Mouse (Mus musculus): Measurements from ENCODE around the gene Ntn5. TPM values are rescaled to one million over a fixed set of nuclear protein-coding genes. Genes with fewer than 3 reads are reported as not detected.

Ntn5 gene
- polyA plus RNA-seq (2015; fragmentation: Nextera tagmentation; extraction: Ambion mirVana): 0.70 and 1.0 TPM in 2 replicates

DNA sequence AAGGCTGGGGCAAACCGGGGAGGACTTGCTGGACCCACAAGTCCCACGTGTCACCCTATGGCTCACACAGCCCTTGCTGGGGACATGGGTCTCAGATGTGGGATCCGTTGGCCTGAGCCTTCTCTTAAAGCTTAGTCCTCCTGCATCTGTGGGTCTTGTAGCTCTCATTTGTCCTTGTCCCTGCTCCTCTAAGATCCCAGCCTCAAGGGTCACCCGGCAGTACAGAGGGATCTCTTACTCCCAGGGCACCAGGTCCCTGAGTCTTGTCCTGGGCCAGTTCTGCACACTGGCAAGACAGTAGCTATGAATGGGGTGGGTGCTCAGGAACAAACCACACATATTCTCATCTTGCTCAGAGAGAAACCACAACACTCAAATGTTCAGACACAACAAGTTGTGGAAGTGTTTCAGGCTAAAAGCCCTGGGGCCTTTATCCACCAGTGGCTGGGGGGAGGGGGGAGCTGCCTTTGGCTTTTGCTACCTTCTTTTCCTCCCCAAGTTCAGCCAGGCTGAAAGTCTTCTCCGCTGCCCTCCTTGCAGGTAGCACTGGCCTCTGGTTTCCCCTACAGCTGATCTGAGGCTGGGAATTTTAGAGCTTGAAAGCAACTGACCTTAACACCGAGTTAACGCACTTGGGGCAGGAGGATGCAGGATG is at the start of gene Ntn5:
Gene Ntn5 (plus strand): TSS at position 627 of the 655 bp plus-strand sequence.
- no peak within 1 kb of the TSS for H3K27ac ChIP-seq
- H3K4me1 ChIP-seq: peaks cover 37% of the 10 kb centered on the region
- no peaks in the 10 kb centered on the region for H3K27me3 ChIP-seq (replicated peaks)
- WGBS: 76% methylated on average over 7 of the region's 7 CpGs
- no peak within 1 kb of the TSS for H3K4me3 ChIP-seq (replicated peaks)
- no peak for ATAC-seq (ENCODE audit: insufficient read depth, low FRiP score, low read depth)
- H3K4me2 ChIP-seq: no peak within 1 kb of the TSS
- H3K9me3 ChIP-seq: no peaks in the 10 kb centered on the region
- no peaks in the 10 kb centered on the region for H3K36me3 ChIP-seq
- no peak within 1 kb of the TSS for H3K9ac ChIP-seq

GRCm38 (mm10) chr7:45634946-45635681 is 48.7 kb upstream of the Ntn5 start:
- 89% methylated on average over 11 of the region's 11 CpGs for WGBS
- Histone ChIP-seq H3K27ac (peak overlapping the region; percentile 59), H3K27me3 (replicated peaks) (no peaks in the 10 kb centered on the region; the same call in 1 of the 2 replicates), H3K4me3 (replicated peaks) (no peak overlapping the region), H3K4me2 (no peak overlapping the region), H3K9me3 (no peaks in the 10 kb centered on the region), H3K36me3 (0 out of 2 replicates have a peak, but pooled peaks cover 7% of the 10 kb centered on the region), H3K4me1 (peaks cover 24% of the 10 kb centered on the region), H3K9ac (no peak overlapping the region)
- ATAC-seq (ENCODE audit: insufficient read depth, low FRiP score, low read depth): no peak

- Histone ChIP-seq H3K9me3 (no peaks in the 10 kb centered on the region), H3K4me3 (replicated peaks) (no peak overlapping the region), H3K27ac (peak overlapping the region; percentile 59), H3K9ac (no peak overlapping the region), H3K36me3 (0 out of 2 replicates have a peak, but pooled peaks cover 7% of the 10 kb centered on the region), H3K4me2 (no peak overlapping the region), H3K4me1 (peaks cover 29% of the 10 kb centered on the region), H3K27me3 (replicated peaks) (no peaks in the 10 kb centered on the region; the same call in 1 of the 2 replicates)
- 73% methylated on average over 15 of the region's 15 CpGs for WGBS
- no peak for ATAC-seq (ENCODE audit: insufficient read depth, low FRiP score, low read depth)
Observed at GRCm38 (mm10) chr7:45635711-45636688, 47.8 kb upstream of the Ntn5 start.

GRCm38 (mm10) chr7:45637710-45638109 is 46.1 kb upstream of the Ntn5 start:
- Histone ChIP-seq H3K9me3 (no peaks in the 10 kb centered on the region), H3K36me3 (0 out of 2 replicates have a peak, but pooled peaks cover 7% of the 10 kb centered on the region), H3K4me2 (peak overlapping the region; percentile 52), H3K27me3 (replicated peaks) (no peaks in the 10 kb centered on the region; the same call in 1 of the 2 replicates), H3K4me1 (peaks cover 37% of the 10 kb centered on the region), H3K4me3 (replicated peaks) (no peak overlapping the region), H3K9ac (no peak overlapping the region), H3K27ac (no peak overlapping the region)
- WGBS: 92% methylated on average over 6 of the region's 6 CpGs
- ATAC-seq (ENCODE audit: insufficient read depth, low FRiP score, low read depth): no peak

- Histone ChIP-seq H3K36me3 (0 out of 2 replicates have a peak, but pooled peaks cover 7% of the 10 kb centered on the region), H3K9ac (no peak overlapping the region), H3K4me2 (peak overlapping the region; percentile 52), H3K27me3 (replicated peaks) (no peaks in the 10 kb centered on the region), H3K4me1 (peaks cover 40% of the 10 kb centered on the region), H3K27ac (no peak overlapping the region), H3K4me3 (replicated peaks) (peak overlapping the region; percentile 25), H3K9me3 (no peaks in the 10 kb centered on the region)
- WGBS: 26% methylated on average over 29 of the region's 29 CpGs
- ATAC-seq (ENCODE audit: insufficient read depth, low FRiP score, low read depth): peak; percentile 86
Observed at GRCm38 (mm10) chr7:45638623-45639401, 45.0 kb upstream of the Ntn5 start.

GRCm38 (mm10) chr7:45639561-45640027 is 44.2 kb upstream of the Ntn5 start, which contains the start of gene Mamstr:
Gene Mamstr (plus strand): TSS chr7:45639977.
- ATAC-seq (ENCODE audit: insufficient read depth, low FRiP score, low read depth): no peak
- no peak within 1 kb of the TSS for H3K4me3 ChIP-seq (replicated peaks)
- no peaks in the 10 kb centered on the region for H3K9me3 ChIP-seq
- H3K4me1 ChIP-seq: peaks cover 45% of the 10 kb centered on the region
- 34% methylated on average over 19 of the region's 19 CpGs for WGBS
- H3K27me3 ChIP-seq (replicated peaks): no peaks in the 10 kb centered on the region
- peak within 1 kb of the TSS; percentile 52; the same call in 1 of the 2 replicates for H3K4me2 ChIP-seq
- no peak within 1 kb of the TSS for H3K9ac ChIP-seq
- H3K27ac ChIP-seq: 0 out of 2 replicates have a peak within 1 kb of the TSS, but pooled peaks have one; percentile 88
- H3K36me3 ChIP-seq: 0 out of 2 replicates have a peak, but pooled peaks cover 7% of the 10 kb centered on the region

DNA sequence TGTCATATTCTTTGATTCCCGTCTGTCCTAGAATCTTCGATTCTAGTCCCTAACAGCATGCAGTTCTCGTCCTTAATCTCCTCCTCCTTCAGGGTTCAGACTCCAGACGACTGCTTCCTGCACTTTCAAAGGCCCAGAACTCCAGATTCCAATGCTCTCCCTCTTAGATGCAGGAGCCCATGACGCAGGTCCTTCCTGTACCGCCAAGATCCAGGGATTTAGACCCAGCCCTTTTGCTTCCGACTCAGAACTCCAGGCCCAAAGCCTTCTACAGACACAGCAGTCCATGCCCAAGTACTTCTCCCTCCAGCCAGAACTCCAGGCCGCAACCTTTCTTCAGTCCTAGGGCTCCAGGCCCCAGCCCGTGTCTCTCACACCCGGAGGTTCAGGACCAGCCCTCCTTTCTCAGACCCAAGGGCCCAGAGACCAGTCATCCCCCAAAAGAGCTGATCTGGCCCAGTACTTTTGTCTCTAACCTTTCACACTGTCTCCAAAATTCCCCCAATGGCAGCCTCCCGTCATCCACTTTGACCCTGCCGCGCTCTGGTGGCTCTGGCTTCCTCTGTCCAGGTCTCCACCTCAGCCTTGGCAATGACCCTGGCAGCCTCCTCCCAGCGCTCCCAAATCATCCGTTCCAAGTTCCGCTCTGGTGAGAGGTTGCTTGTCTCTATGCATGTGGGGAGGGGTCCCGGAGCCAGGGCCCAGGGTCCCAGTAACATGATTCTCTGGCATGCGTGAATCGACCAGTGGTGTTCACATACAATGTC is 43.4 kb upstream of the Ntn5 start:
- Histone ChIP-seq H3K4me3 (replicated peaks) (no peak overlapping the region), H3K9ac (no peak overlapping the region), H3K4me1 (peaks cover 42% of the 10 kb centered on the region), H3K27ac (no peak overlapping the region), H3K36me3 (0 out of 2 replicates have a peak, but pooled peaks cover 7% of the 10 kb centered on the region), H3K27me3 (replicated peaks) (no peaks in the 10 kb centered on the region), H3K4me2 (no peak overlapping the region), H3K9me3 (no peaks in the 10 kb centered on the region)
- no peak for ATAC-seq (ENCODE audit: insufficient read depth, low FRiP score, low read depth)
- WGBS: 80% methylated on average over 19 of the region's 19 CpGs

- Histone ChIP-seq H3K9me3 (no peaks in the 10 kb centered on the region), H3K36me3 (0 out of 2 replicates have a peak, but pooled peaks cover 3% of the 10 kb centered on the region), H3K27me3 (replicated peaks) (no peaks in the 10 kb centered on the region), H3K4me1 (peaks cover 42% of the 10 kb centered on the region), H3K4me2 (peak overlapping the region; percentile 83), H3K4me3 (replicated peaks) (peak overlapping the region; percentile 47), H3K27ac (peak overlapping the region; percentile 88; the same call in 1 of the 2 replicates), H3K9ac (no peak overlapping the region)
- 43% methylated on average over 17 of the region's 17 CpGs for WGBS
- ATAC-seq (ENCODE audit: insufficient read depth, low FRiP score, low read depth): no peak
Observed at GRCm38 (mm10) chr7:45641391-45642040, 42.3 kb upstream of the Ntn5 start.

DNA sequence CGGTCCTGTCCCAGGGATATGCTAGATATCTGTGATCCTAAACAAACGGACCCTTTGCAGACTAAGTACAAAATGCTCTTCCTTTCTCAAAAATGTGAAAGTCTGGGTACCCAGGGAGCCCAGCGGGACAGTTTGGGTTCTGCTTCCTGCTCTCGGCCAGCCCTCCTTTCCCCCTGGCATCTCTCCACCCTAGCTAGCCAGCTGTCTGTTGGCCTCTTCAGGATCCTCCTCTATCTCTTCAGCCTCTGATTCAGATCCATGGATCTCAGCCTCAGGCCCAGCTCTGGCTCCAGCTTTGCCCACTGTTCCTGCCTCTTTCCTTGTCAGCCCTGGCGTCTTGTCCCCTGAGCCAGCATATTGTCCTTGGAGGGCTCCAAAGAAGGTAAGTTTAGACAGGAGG is 41.7 kb upstream of the Ntn5 start:
- Histone ChIP-seq H3K4me2 (peak overlapping the region; percentile 83), H3K36me3 (no peaks in the 10 kb centered on the region), H3K4me1 (peaks cover 42% of the 10 kb centered on the region), H3K4me3 (replicated peaks) (peak overlapping the region; percentile 47), H3K9ac (no peak overlapping the region), H3K27ac (peak overlapping the region; percentile 88; the same call in 1 of the 2 replicates), H3K27me3 (replicated peaks) (no peaks in the 10 kb centered on the region), H3K9me3 (no peaks in the 10 kb centered on the region)
- WGBS: 75% methylated on average over 5 of the region's 5 CpGs
- ATAC-seq (ENCODE audit: insufficient read depth, low FRiP score, low read depth): no peak

Data from stomach, embryonic 15.5 days (tissue).